Mouse (Mus musculus) hindbrain, embryonic 10.5 days (tissue): Measurements from ENCODE around the gene Cxcl5. TPM values are rescaled to one million over a fixed set of nuclear protein-coding genes. Genes with fewer than 3 reads are reported as not detected.
"Not testable (repeated sequence)": the region's sequence is repeated elsewhere in the genome, so short reads cannot be mapped to it uniquely, and the experiment has no call there.

Experiments used
- DNase-seq: peaks from one replicate; pipeline ENCODE4 v3.0.0-alpha.2; 2017; ENCODE audit warnings: low spot score
- H3K27ac ChIP-seq: fragments of 300-500 bp; sonication (generic); 2 replicates; pipeline ENCODE4 v1.5.1; 2016; ENCODE audit warnings: mild to moderate bottlenecking, moderate library complexity
- H3K27me3 ChIP-seq: fragments of 300-500 bp; sonication (generic); 2 replicates; pipeline ENCODE4 v1.6.1; 2016; ENCODE audit warnings: mild to moderate bottlenecking; ENCODE audit not compliant: poor library complexity, insufficient read depth, severe bottlenecking
- H3K36me3 ChIP-seq: fragments of 300-500 bp; sonication (generic); 2 replicates; pipeline ENCODE4 v1.6.1; 2016; ENCODE audit warnings: mild to moderate bottlenecking, moderate library complexity
- H3K4me1 ChIP-seq: fragments of 300-500 bp; sonication (generic); replicated peaks from 2 replicates; pipeline ENCODE4 v1.6.1; 2016; ENCODE audit warnings: mild to moderate bottlenecking
- H3K4me3 ChIP-seq: fragments of 300-500 bp; sonication (generic); 2 replicates; pipeline ENCODE4 v1.5.1; 2016; ENCODE audit warnings: mild to moderate bottlenecking, moderate library complexity
- H3K9me3 ChIP-seq: fragments of 300-500 bp; sonication (generic); 2 replicates; pipeline ENCODE4 v1.6.1; 2016; ENCODE audit warnings: mild to moderate bottlenecking, moderate library complexity
- WGBS: fragments of 180-500 bp; shearing (Covaris S2); methylation state at CpG from one replicate; pipeline ENCODE4 v1.1.7; 2016; 5-methylcytosine and 5-hydroxymethylcytosine counted together
- polyA plus RNA-seq: library from polyadenylated mRNA; unstranded; fragments of >200 nt; fragmentation: Nextera tagmentation; extraction: Ambion mirVana; gene quantifications from 2 replicates; pipeline ENCODE4 v1.2.1, GENCODE M21; 2016

Gene Cxcl5
- polyA plus RNA-seq, 1 experiment from 2014 or later = not detected

GRCm38 (mm10) chr5:90789306-90790073 is 30.3 kb downstream of the Cxcl5 start:
- Histone ChIP-seq H3K36me3 (no peaks in the 10 kb centered on the region), H3K9me3 (no peaks in the 10 kb centered on the region), H3K4me1 (peaks cover 10% of the 10 kb centered on the region), H3K27me3 (peaks cover 4% of the 10 kb centered on the region), H3K4me3 (no peak overlapping the region), H3K27ac (no peak overlapping the region)
- 85% methylated on average over 11 of the region's 11 CpGs for WGBS
- no peak for DNase-seq

DNA sequence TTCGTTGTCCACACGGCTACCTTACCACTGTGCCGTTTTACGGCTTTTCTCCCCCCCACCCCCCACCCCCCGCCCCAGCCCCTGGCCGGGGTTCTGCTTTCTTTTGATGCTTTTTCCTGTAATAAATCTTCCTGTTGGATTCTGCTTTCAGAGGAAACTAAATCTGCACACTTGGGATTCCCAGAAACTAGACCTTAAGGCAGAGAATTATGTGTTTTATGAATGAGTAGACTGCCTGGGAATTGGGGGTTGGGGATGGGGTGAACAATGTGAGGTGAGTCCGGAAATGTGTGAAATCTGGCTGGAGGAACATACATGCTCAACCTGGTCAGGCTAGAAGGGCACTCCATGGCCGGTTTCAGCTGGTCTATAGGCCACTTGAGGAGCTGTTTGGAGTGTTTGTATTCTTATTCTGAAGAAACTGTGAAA is 30.9 kb downstream of the Cxcl5 start:
- Histone ChIP-seq H3K4me3 (no peak overlapping the region), H3K36me3 (no peaks in the 10 kb centered on the region), H3K9me3 (no peaks in the 10 kb centered on the region), H3K4me1 (peaks cover 10% of the 10 kb centered on the region), H3K27me3 (peaks cover 4% of the 10 kb centered on the region), H3K27ac (no peak overlapping the region)
- WGBS = 78% methylated on average over 8 of the region's 8 CpGs
- DNase-seq = no peak

GRCm38 (mm10) chr5:90794195-90794625 is 35.0 kb downstream of the Cxcl5 start, which contains the start of gene Cxcl15:
Cxcl15 (plus strand) TSS chr5:90794534.
- Histone ChIP-seq H3K27me3 (no peaks in the 10 kb centered on the region), H3K36me3 (no peaks in the 10 kb centered on the region)
- 80% methylated on average over 5 of the region's 5 CpGs for WGBS

GRCm38 (mm10) chr5:90795392-90795791 is 36.2 kb downstream of the Cxcl5 start:
- not testable (repeated sequence) for H3K4me1 ChIP-seq, H3K36me3 ChIP-seq, H3K27me3 ChIP-seq, H3K4me3 ChIP-seq, H3K9me3 ChIP-seq, H3K27ac ChIP-seq, DNase-seq
- WGBS = 86% methylated on average over 2 of the region's 2 CpGs

More at GRCm38 (mm10) chr5:90794195-90794625, 35.0 kb downstream of the Cxcl5 start, which contains the start of gene Cxcl15:
- no peak within 1 kb of the TSS for H3K4me3 ChIP-seq
- H3K4me1 ChIP-seq = no peaks in the 10 kb centered on the region
- no peak within 1 kb of the TSS for H3K27ac ChIP-seq
- no peak for DNase-seq
- H3K9me3 ChIP-seq = no peaks in the 10 kb centered on the region

- Histone ChIP-seq H3K4me3 (no peak overlapping the region), H3K9me3 (no peaks in the 10 kb centered on the region), H3K27me3 (no peaks in the 10 kb centered on the region), H3K36me3 (no peaks in the 10 kb centered on the region), H3K4me1 (no peaks in the 10 kb centered on the region), H3K27ac (no peak overlapping the region)
- DNase-seq = no peak
These were observed 45.4 kb downstream of the Cxcl5 start for GRCm38 (mm10) chr5:90804574-90804973.

- H3K4me3 ChIP-seq = no peak overlapping the region
- no peaks in the 10 kb centered on the region for H3K9me3 ChIP-seq
- H3K36me3 ChIP-seq = no peaks in the 10 kb centered on the region
- H3K27ac ChIP-seq = no peak overlapping the region
- H3K4me1 ChIP-seq = no peaks in the 10 kb centered on the region
- H3K27me3 ChIP-seq = no peaks in the 10 kb centered on the region
- DNase-seq = no peak
These were observed 46.9 kb downstream of the Cxcl5 start for GRCm38 (mm10) chr5:90806050-90806449.

GRCm38 (mm10) chr5:90807176-90807950 is 48.2 kb downstream of the Cxcl5 start:
- no peaks in the 10 kb centered on the region for H3K36me3 ChIP-seq
- H3K9me3 ChIP-seq = no peaks in the 10 kb centered on the region
- WGBS = 84% methylated on average over 3 of the region's 3 CpGs
- H3K27ac ChIP-seq = no peak overlapping the region
- no peaks in the 10 kb centered on the region for H3K4me1 ChIP-seq
- DNase-seq = no peak
- no peak overlapping the region for H3K4me3 ChIP-seq
- no peaks in the 10 kb centered on the region for H3K27me3 ChIP-seq

Other genes starting within 250 kb of the Cxcl5 start
- not detected in 2 replicates for gene Afm, start 240.4 kb upstream of the Cxcl5 start, polyA plus RNA-seq
- gene 5830473C10Rik, start 198.3 kb upstream of the Cxcl5 start, polyA plus RNA-seq = 0.10 TPM in 1 of 2 replicates, not detected in the other
- gene Rassf6, start 118.7 kb upstream of the Cxcl5 start, polyA plus RNA-seq = 0.22 and 0.50 TPM in 2 replicates
- 7.3 and 10.1 TPM in 2 replicates for gene Ppbp, start 9.2 kb downstream of the Cxcl5 start, polyA plus RNA-seq
- gene Pf4, start 13.1 kb downstream of the Cxcl5 start, polyA plus RNA-seq = 55.7 and 72.1 TPM in 2 replicates
- gene Cxcl3, start 26.7 kb downstream of the Cxcl5 start, polyA plus RNA-seq = not detected in 2 replicates
- not detected in 2 replicates for gene Cxcl15, start 35.2 kb downstream of the Cxcl5 start, polyA plus RNA-seq
- gene Cxcl1, start 131.9 kb downstream of the Cxcl5 start, polyA plus RNA-seq = not detected in 2 replicates
- gene Cxcl2, start 144.5 kb downstream of the Cxcl5 start, polyA plus RNA-seq = not detected in 2 replicates
- gene Mthfd2l, start 171.8 kb downstream of the Cxcl5 start, polyA plus RNA-seq = 58.6 and 71.3 TPM in 2 replicates